In genomic region chr12:4874161-4874927, GRCm38 (mm10) we compare ENCODE assay signal across 8 mouse cellular contexts. TPM values are rescaled to one million over a fixed set of nuclear protein-coding genes. Genes with fewer than 3 reads are reported as not detected.
A peak's percentile ranks its signal among the peaks of the same experiment; 100 is the strongest.
DNase-seq lines count a peak whose midpoint lies in the region; ATAC-seq and TF ChIP-seq lines count a peak whose summit lies in the region.

TSS of gene Mfsd2b (minus strand) at chr12:4874359.

- peak; percentile 89 for ATAC-seq in granulocyte monocyte progenitor cell, adult 5-6 weeks (replicated peaks; ENCODE audit: poor library complexity, severe bottlenecking)
- peak; percentile 94 for ATAC-seq in intestine, embryonic 16.5 days
- ATAC-seq in limb, embryonic 14.5 days (ENCODE audit: low FRiP score, low read depth), result peak; percentile 62
- ATAC-seq in midbrain, embryonic 16.5 days, result peak; percentile 84

- H3K4me1 ChIP-seq in intestine, embryonic 16.5 days (ENCODE audit: control insufficient read depth, insufficient read depth, low read length), result peaks cover 16% of the 10 kb centered on the region
- H3K4me1 ChIP-seq in limb, embryonic 14.5 days (ENCODE audit: control insufficient read depth, insufficient read depth, low read length), result peaks cover 9% of the 10 kb centered on the region
- H3K4me1 ChIP-seq in midbrain, embryonic 16.5 days (ENCODE audit: control insufficient read depth, insufficient read depth, low read length), result no peaks in the 10 kb centered on the region

- H3K9me3 ChIP-seq in intestine, embryonic 16.5 days (ENCODE audit: control insufficient read depth, low read length), result no peaks in the 10 kb centered on the region
- no peaks in the 10 kb centered on the region for H3K9me3 ChIP-seq in limb, embryonic 14.5 days (ENCODE audit: control insufficient read depth, low read length)
- H3K9me3 ChIP-seq in midbrain, embryonic 16.5 days (replicated peaks; ENCODE audit: control insufficient read depth, low read length, poor library complexity, severe bottlenecking), result no peaks in the 10 kb centered on the region

- peak within 1 kb of the TSS; percentile 62 for H3K9ac ChIP-seq in intestine, embryonic 16.5 days (ENCODE audit: low read depth, low read length)
- peak within 1 kb of the TSS; percentile 52 for H3K9ac ChIP-seq in limb, embryonic 14.5 days (ENCODE audit: low read depth, low read length, severe bottlenecking)
- peak within 1 kb of the TSS; percentile 70 for H3K9ac ChIP-seq in midbrain, embryonic 16.5 days (ENCODE audit: low read depth, low read length)

- 0 out of 2 replicates have a peak, but pooled peaks cover 3% of the 10 kb centered on the region for H3K36me3 ChIP-seq in intestine, embryonic 16.5 days (ENCODE audit: control insufficient read depth, insufficient read depth, low read length)
- H3K36me3 ChIP-seq in limb, embryonic 14.5 days (ENCODE audit: control insufficient read depth, insufficient read depth, low read length), result peaks cover 6% of the 10 kb centered on the region; the same call in 1 of the 2 replicates
- peaks cover 4% of the 10 kb centered on the region; the same call in 1 of the 2 replicates for H3K36me3 ChIP-seq in midbrain, embryonic 16.5 days (ENCODE audit: control insufficient read depth, insufficient read depth, low read length)

- peak within 1 kb of the TSS; percentile 34 for H3K4me3 ChIP-seq in intestine, embryonic 16.5 days (ENCODE audit: low read length)
- peak within 1 kb of the TSS; percentile 34 for H3K4me3 ChIP-seq in limb, embryonic 14.5 days (replicated peaks; ENCODE audit: low read length)
- peak within 1 kb of the TSS; percentile 41 for H3K4me3 ChIP-seq in midbrain, embryonic 16.5 days (ENCODE audit: low read depth, low read length)

- no peak for TF ChIP-seq POLR2A in limb, embryonic 14.5 days (IDR thresholded peaks at IDR 0.05; ENCODE audit: borderline replicate concordance, extremely low read depth, insufficient read depth, insufficient read length)

- H3K4me2 ChIP-seq in intestine, embryonic 16.5 days (ENCODE audit: low read depth, low read length), result peak within 1 kb of the TSS; percentile 84
- H3K4me2 ChIP-seq in limb, embryonic 14.5 days (replicated peaks; ENCODE audit: low read depth, low read length, severe bottlenecking), result peak within 1 kb of the TSS; percentile 79
- H3K4me2 ChIP-seq in midbrain, embryonic 16.5 days (ENCODE audit: low read length), result peak within 1 kb of the TSS; percentile 85

- no peak within 1 kb of the TSS for H3K27ac ChIP-seq in intestine, embryonic 16.5 days (ENCODE audit: low read length)
- no peak within 1 kb of the TSS for H3K27ac ChIP-seq in limb, embryonic 14.5 days (replicated peaks; ENCODE audit: low read depth, low read length)
- no peak within 1 kb of the TSS for H3K27ac ChIP-seq in midbrain, embryonic 16.5 days (ENCODE audit: low read length)

- no peaks in the 10 kb centered on the region for H3K27me3 ChIP-seq in intestine, embryonic 16.5 days (replicated peaks; ENCODE audit: control insufficient read depth, insufficient read depth, low read length)
- H3K27me3 ChIP-seq in limb, embryonic 14.5 days (ENCODE audit: control insufficient read depth, insufficient read depth, low read length), result no peaks in the 10 kb centered on the region
- H3K27me3 ChIP-seq in midbrain, embryonic 16.5 days (ENCODE audit: control insufficient read depth, insufficient read depth, low read depth, low read length), result no peaks in the 10 kb centered on the region

- 3% methylated on average over 24 of the region's 24 CpGs for WGBS in intestine, embryonic 16.5 days
- WGBS in limb, embryonic 14.5 days, result 3% methylated on average over 24 of the region's 24 CpGs
- WGBS in midbrain, embryonic 16.5 days, result 5% methylated on average over 24 of the region's 24 CpGs

- DNase-seq in urinary bladder, adult 18-20 months (ENCODE audit: low spot score in 2 of 2), result peak; percentile 59 to 62
- no peak for DNase-seq in urinary bladder, postnatal 10 days (ENCODE audit: low spot score)
- peak; percentile 86 for DNase-seq in embryo, embryonic 11 days
- peak; percentile 72 for DNase-seq in limb, embryonic 14.5 days (ENCODE audit: low spot score)
- peak; percentile 88 to 90 for DNase-seq in spleen, postnatal 10 days (ENCODE audit: low spot score in 2 of 2)

RNA-seq across cellular contexts. Expression of gene Mfsd2b, which starts in this region (rescaled TPM):
- total RNA-seq in granulocyte monocyte progenitor cell, adult 5-6 weeks (2014; fragmentation: Nextera tagmentation), result 5.8 and 7.5 TPM in 2 replicates
- total RNA-seq in granulocyte monocyte progenitor cell, adult 5-6 weeks (2017), result 1.2 and 2.2 TPM in 2 replicates
- 1.3 and 1.7 TPM in 2 replicates for polyA plus RNA-seq in intestine, embryonic 16.5 days (2015; fragmentation: Nextera tagmentation; extraction: Ambion mirVana)
- 2.3 and 3.1 TPM in 2 replicates for polyA plus RNA-seq in limb, embryonic 14.5 days (2012; rRNA removed)
- polyA plus RNA-seq in limb, embryonic 14.5 days (2014; fragmentation: Nextera tagmentation; extraction: Ambion mirVana), result 1.7 and 2.2 TPM in 2 replicates
- 2.9 and 3.0 TPM in 2 replicates for polyA plus RNA-seq in midbrain, embryonic 16.5 days (2015; fragmentation: Nextera tagmentation; extraction: Ambion mirVana)
